8 mouse cellular contexts compared by ENCODE assay signal in genomic region chr1:105781391-105782146, GRCm38 (mm10). TPM values are rescaled to one million over a fixed set of nuclear protein-coding genes. Genes with fewer than 3 reads are reported as not detected.
DNase-seq lines count a peak whose midpoint lies in the region; ATAC-seq lines count a peak whose summit lies in the region.

No protein-coding gene starts in this region.

- no peaks in the 10 kb centered on the region for H3K4me1 ChIP-seq in forebrain, embryonic 14.5 days (ENCODE audit: control insufficient read depth, insufficient read depth, low read length)
- peaks cover 33% of the 10 kb centered on the region for H3K4me1 ChIP-seq in limb, embryonic 10.5 days
- H3K4me1 ChIP-seq in stomach, embryonic 14.5 days (ENCODE audit: control insufficient read depth, insufficient read depth, low read length), result 0 out of 2 replicates have a peak, but pooled peaks cover 5% of the 10 kb centered on the region

- peaks cover 11% of the 10 kb centered on the region; the same call in 1 of the 2 replicates for H3K27me3 ChIP-seq in forebrain, embryonic 14.5 days (replicated peaks; ENCODE audit: control insufficient read depth, insufficient read depth, low read length)
- H3K27me3 ChIP-seq in limb, embryonic 10.5 days (ENCODE audit: low read depth, poor library complexity, severe bottlenecking), result peaks cover 57% of the 10 kb centered on the region
- no peaks in the 10 kb centered on the region for H3K27me3 ChIP-seq in stomach, embryonic 14.5 days (ENCODE audit: control insufficient read depth, insufficient read depth, low read length)

- no peaks in the 10 kb centered on the region for H3K9me3 ChIP-seq in forebrain, embryonic 14.5 days (replicated peaks; ENCODE audit: control insufficient read depth, low read length)
- no peaks in the 10 kb centered on the region for H3K9me3 ChIP-seq in limb, embryonic 10.5 days (replicated peaks)
- H3K9me3 ChIP-seq in stomach, embryonic 14.5 days (ENCODE audit: control insufficient read depth, low read depth, low read length), result no peaks in the 10 kb centered on the region

- ATAC-seq in forebrain, embryonic 14.5 days, result no peak
- ATAC-seq in stomach, embryonic 14.5 days (ENCODE audit: insufficient number of reproducible peaks, insufficient read depth, low FRiP score, low read depth), result no peak

- intact Hi-C loops in left cerebral cortex, postnatal 4 days (cut with DNase I), result no loop called here

- H3K4me3 ChIP-seq in forebrain, embryonic 14.5 days (ENCODE audit: low read depth, low read length), result no peak overlapping the region
- peak overlapping the region; percentile 64; the same call in 1 of the 2 replicates for H3K4me3 ChIP-seq in limb, embryonic 10.5 days
- peak overlapping the region; percentile 54 for H3K4me3 ChIP-seq in stomach, embryonic 14.5 days (ENCODE audit: low read depth, low read length)

- H3K27ac ChIP-seq in forebrain, embryonic 14.5 days (ENCODE audit: low read depth, low read length), result no peak overlapping the region
- no peak overlapping the region for H3K27ac ChIP-seq in limb, embryonic 10.5 days
- H3K27ac ChIP-seq in stomach, embryonic 14.5 days (ENCODE audit: low read length), result no peak overlapping the region

- H3K36me3 ChIP-seq in forebrain, embryonic 14.5 days (ENCODE audit: control insufficient read depth, insufficient read depth, low read length), result no peaks in the 10 kb centered on the region
- no peaks in the 10 kb centered on the region for H3K36me3 ChIP-seq in limb, embryonic 10.5 days
- no peaks in the 10 kb centered on the region for H3K36me3 ChIP-seq in stomach, embryonic 14.5 days (ENCODE audit: control insufficient read depth, insufficient read depth, low read length)

- WGBS in forebrain, embryonic 14.5 days, result 46% methylated on average over 12 of the region's 12 CpGs
- 31% methylated on average over 12 of the region's 12 CpGs for WGBS in limb, embryonic 10.5 days
- WGBS in stomach, embryonic 14.5 days, result 37% methylated on average over 12 of the region's 12 CpGs

- H3K4me2 ChIP-seq in forebrain, embryonic 14.5 days (ENCODE audit: low read length), result peak overlapping the region; percentile 95
- H3K4me2 ChIP-seq in stomach, embryonic 14.5 days (replicated peaks; ENCODE audit: low read depth, low read length), result peak overlapping the region; percentile 99

- peak; percentile 13 for DNase-seq in left cerebral cortex, postnatal 4 days
- DNase-seq in left cerebral cortex, adult 11 months (ENCODE audit: low spot score), result no peak
- peak; percentile 8 for DNase-seq in cerebellum, adult 11 months
- no peak for DNase-seq in forebrain, embryonic 14.5 days (ENCODE audit: low spot score)
- no peak for DNase-seq in limb, embryonic 10.5 days (ENCODE audit: low spot score)
- no peak for DNase-seq in thymus, postnatal 4 days
- no peak for DNase-seq in frontal cortex, postnatal 36 days (ENCODE audit: low spot score in 2 of 2)

- no peak overlapping the region for H3K9ac ChIP-seq in forebrain, embryonic 14.5 days (ENCODE audit: low read length)
- H3K9ac ChIP-seq in stomach, embryonic 14.5 days (replicated peaks; ENCODE audit: low read depth, low read length), result 0 out of 2 replicates have a peak overlapping the region, but pooled peaks have one; percentile 30

RNA-seq across cellular contexts. Expression of gene Tnfrsf11a, which starts 1.1 kb away (rescaled TPM):
- total RNA-seq in left cerebral cortex, postnatal 4 days (2021), result 1 to 10 TPM; 4.4 to 5.6 TPM
- polyA plus RNA-seq in forebrain, embryonic 14.5 days (2014; fragmentation: Nextera tagmentation; extraction: Ambion mirVana), result 0.17 and 0.37 TPM in 2 replicates
- 0.11 and 0.31 TPM in 2 replicates for polyA plus RNA-seq in limb, embryonic 10.5 days (2016; fragmentation: Nextera tagmentation; extraction: Ambion mirVana)
- 2.6 and 3.5 TPM in 2 replicates for polyA plus RNA-seq in stomach, embryonic 14.5 days (2014; fragmentation: Nextera tagmentation; extraction: Ambion mirVana)

Comparison
In these comparisons a context has a peak if more than half of its experiments do, and no peak if none do; other contexts are left out.
1. DNase-seq: peak in left cerebral cortex, postnatal 4 days (single experiment) and cerebellum, adult 11 months (single experiment); none in left cerebral cortex, adult 11 months (single experiment), forebrain, embryonic 14.5 days (single experiment), limb, embryonic 10.5 days (single experiment), thymus, postnatal 4 days (single experiment) and frontal cortex, postnatal 36 days (0 of 2).